Mouse (Mus musculus) erythroblast, embryonic 14.5 days (primary cell): Measurements from ENCODE around the gene Serpina1e.
"Not testable (repeated sequence)": the region's sequence is repeated elsewhere in the genome, so short reads cannot be mapped to it uniquely, and the experiment has no call there.

ENCODE experiments used
- GATA1 ChIP-seq: IDR thresholded peaks from 2 replicates; pipeline ENCODE4 v1.6.1; 2012; ENCODE audit warnings: low read length, inconsistent platforms, mixed read lengths
- TAL1 ChIP-seq: IDR thresholded peaks from 3 replicates; pipeline ENCODE4 v1.6.1; 2012; ENCODE audit warnings: low read length, inconsistent platforms, mixed read lengths

DNA sequence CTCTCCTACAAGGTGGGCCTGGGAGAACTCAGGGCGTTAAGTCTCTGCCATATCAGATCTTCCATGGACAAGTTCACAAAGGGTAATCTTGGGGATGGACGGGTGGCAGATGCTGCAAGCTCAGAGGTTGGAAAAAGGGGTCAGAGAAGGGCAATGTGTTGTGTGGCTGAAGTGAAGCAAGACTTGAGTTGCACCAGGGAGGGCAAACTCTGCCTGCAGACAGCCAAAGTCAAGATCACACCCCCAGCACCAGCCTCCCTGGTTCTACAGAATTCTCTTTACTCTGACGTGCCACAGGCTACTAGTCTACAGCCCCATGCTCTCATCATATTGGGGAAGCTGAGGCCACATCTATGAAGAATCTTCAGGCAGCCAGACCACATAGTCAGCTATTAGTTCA lies 5.8 kb downstream of the Serpina1e start:
- not testable (repeated sequence) for TF ChIP-seq GATA1, TAL1
